In genomic region chr14:79301466-79301875, GRCm38 (mm10) we compare ENCODE assay signal across 8 mouse cellular contexts. TPM values are rescaled to one million over a fixed set of nuclear protein-coding genes. Genes with fewer than 3 reads are reported as not detected.
A peak's percentile ranks its signal among the peaks of the same experiment; 100 is the strongest.
DNase-seq lines count a peak whose midpoint lies in the region; ATAC-seq lines count a peak whose summit lies in the region.

Rgcc (minus strand) TSS chr14:79301645.

- H3K9me3 ChIP-seq in megakaryocyte, embryonic 14.5 days, result 0 out of 2 replicates have a peak, but pooled peaks cover 3% of the 10 kb centered on the region

- DNase-seq in adrenal gland, adult 2 months, result peak; percentile 99
- DNase-seq in embryo, embryonic 11 days, result peak; percentile 96
- peak; percentile 93 for DNase-seq in gastrocnemius, postnatal 25 days
- peak; percentile 80 to 92 for DNase-seq in left cerebral cortex, adult 9 months (ENCODE audit: low spot score in 2 of 2)
- peak; percentile 87 to 91 for DNase-seq in right cerebral cortex, adult 2 months (ENCODE audit: low spot score in 2 of 2)
- peak; percentile 69 for DNase-seq in urinary bladder, postnatal 10 days (ENCODE audit: low spot score)

- no peaks in the 10 kb centered on the region for H3K36me3 ChIP-seq in megakaryocyte, embryonic 14.5 days (replicated peaks; ENCODE audit: low read length)

- H3K27me3 ChIP-seq in megakaryocyte, embryonic 14.5 days (replicated peaks), result peaks cover 20% of the 10 kb centered on the region

- peaks cover 50% of the 10 kb centered on the region for H3K4me1 ChIP-seq in megakaryocyte, embryonic 14.5 days

- H3K4me3 ChIP-seq in megakaryocyte, embryonic 14.5 days (replicated peaks), result peak within 1 kb of the TSS; percentile 94

- peak; percentile 91 for ATAC-seq in inflammation-experienced regulatory T-cells, adult 6 months

RNA-seq across cellular contexts. Expression of gene Rgcc, which starts in this region (rescaled TPM):
- total RNA-seq in adrenal gland, adult 2 months (2021), result 100 to 1,000 TPM; 131 to 254 TPM
- polyA plus RNA-seq in adrenal gland, adult 2 months (2012; rRNA removed), result 1,050 and 1,217 TPM in 2 replicates
- 10 to 100 TPM; 35.0 to 36.2 TPM for total RNA-seq in gastrocnemius, postnatal 25 days (2021)
- 10 to 100 TPM; 31.1 to 35.0 (median 32.7) TPM for polyA plus RNA-seq in inflammation-experienced regulatory T-cells, adult 6 months (2017; shearing (Covaris generic))
- polyA plus RNA-seq in megakaryocyte, embryonic 14.5 days (2012; ENCODE audit: insufficient read depth, low replicate concordance), result 19.5 and 68.5 TPM in 2 replicates

Comparison
In these comparisons a context has a peak if more than half of its experiments do, and no peak if none do; other contexts are left out.
1. Peak in every context shown above with its lines: DNase-seq, ATAC-seq and H3K4me3 ChIP-seq.
2. RNA of gene Rgcc (polyA plus RNA-seq): 1,050 to 1,217 TPM in adrenal gland, adult 2 months; 31.1 to 35.0 TPM in inflammation-experienced regulatory T-cells, adult 6 months and 19.5 to 68.5 TPM in megakaryocyte, embryonic 14.5 days; every median in the first group is over 10 times any median in the second.